Mouse (Mus musculus) colon, adult 2 months (tissue): ENCODE measurements around the gene Fyco1. TPM values are rescaled to one million over a fixed set of nuclear protein-coding genes. Genes with fewer than 3 reads are reported as not detected.

Source experiments
- polyA plus RNA-seq: library from polyadenylated mRNA; depleted of rRNA; stranded (reverse); fragments of >200 nt; gene quantifications from 2 replicates; pipeline ENCODE4 v1.2.3, GENCODE M21; 2012; rRNA removed

Gene Fyco1
- polyA plus RNA-seq: 4.3 and 6.0 TPM in 2 replicates

GRCm38 (mm10) chr9:123851713-123852448 is at the start of gene Fyco1:
Gene Fyco1 (minus strand): TSS chr9:123851899.

GRCm38 (mm10) chr9:123861929-123862328 is 10.2 kb upstream of the Fyco1 start, which contains the start of gene Xcr1:
Gene Xcr1 (minus strand): TSS chr9:123862029.

GRCm38 (mm10) chr9:123806267-123806666 is 45.4 kb downstream of the Fyco1 start, which contains the start of gene Cxcr6:
Gene Cxcr6 (plus strand): TSS chr9:123806475.

Other genes with a start within 250 kb of the Fyco1 start
- 0.06 TPM in 2 replicates for gene Slc6a20b, start 219.3 kb downstream of the Fyco1 start, polyA plus RNA-seq
- 0.31 and 0.64 TPM in 2 replicates for gene Ccr9, start 173.5 kb downstream of the Fyco1 start, polyA plus RNA-seq
- 4.0 and 5.8 TPM in 2 replicates for gene Slc6a20a, start 173.0 kb downstream of the Fyco1 start, polyA plus RNA-seq
- gene Lztfl1, start 134.2 kb downstream of the Fyco1 start, polyA plus RNA-seq: 0.87 and 1.1 TPM in 2 replicates
- 0.35 and 0.80 TPM in 2 replicates for gene Cxcr6, start 45.4 kb downstream of the Fyco1 start, polyA plus RNA-seq
- gene Xcr1, start 10.1 kb upstream of the Fyco1 start, polyA plus RNA-seq: 0.19 and 0.22 TPM in 2 replicates
- 1.4 and 1.8 TPM in 2 replicates for gene Ccr1, start 116.8 kb upstream of the Fyco1 start, polyA plus RNA-seq
- gene Ccr1l1, start 126.5 kb upstream of the Fyco1 start, polyA plus RNA-seq: not detected in 2 replicates
- 0.13 TPM in 1 of 2 replicates, not detected in the other for gene Ccr3, start 170.1 kb upstream of the Fyco1 start, polyA plus RNA-seq